Mouse (Mus musculus): ENCODE results near the gene Lrrc8e.
A peak's percentile ranks its signal among the peaks of the same experiment; 100 is the strongest.

Lrrc8e gene

GRCm38 (mm10) chr8:4219617-4220016 lies 7.0 kb upstream of the Lrrc8e start:
- no peak for DNase-seq (ENCODE audit: low spot score)

- DNase-seq (ENCODE audit: low spot score), result no peak
Measured at GRCm38 (mm10) chr8:4222059-4222458, 4.6 kb upstream of the Lrrc8e start.

- peak; percentile 42 for DNase-seq (ENCODE audit: low spot score)
Measured at GRCm38 (mm10) chr8:4226323-4226722, 304 bp upstream of the Lrrc8e start.

GRCm38 (mm10) chr8:4227919-4228318 lies 1.3 kb downstream of the Lrrc8e start:
- no peak for DNase-seq (ENCODE audit: low spot score)

- no peak for DNase-seq (ENCODE audit: low spot score)
Measured at GRCm38 (mm10) chr8:4229784-4230183, 3.2 kb downstream of the Lrrc8e start.

- no peak for DNase-seq (ENCODE audit: low spot score)
Measured at GRCm38 (mm10) chr8:4230612-4231351, 4.2 kb downstream of the Lrrc8e start.

- peak; percentile 51 for DNase-seq (ENCODE audit: low spot score)
Measured at GRCm38 (mm10) chr8:4237814-4238433, 11.3 kb downstream of the Lrrc8e start.

- DNase-seq (ENCODE audit: low spot score), result peak; percentile 100
Measured at GRCm38 (mm10) chr8:4238434-4239192, 12.0 kb downstream of the Lrrc8e start, which contains the start of the genes Map2k7 and Gm49320. TSS of gene Map2k7 (plus strand) at chr8:4238740. TSS of gene Gm49320 (plus strand) at chr8:4238865.

GRCm38 (mm10) chr8:4239193-4239890 lies 12.7 kb downstream of the Lrrc8e start:
- no peak for DNase-seq (ENCODE audit: low spot score)

- no peak for DNase-seq (ENCODE audit: low spot score)
Measured at GRCm38 (mm10) chr8:4245061-4245460, 18.4 kb downstream of the Lrrc8e start.

GRCm38 (mm10) chr8:4245737-4246136 lies 19.1 kb downstream of the Lrrc8e start:
- peak; percentile 59 for DNase-seq (ENCODE audit: low spot score)

GRCm38 (mm10) chr8:4247241-4247640 lies 20.6 kb downstream of the Lrrc8e start:
- no peak for DNase-seq (ENCODE audit: low spot score)

- DNase-seq (ENCODE audit: low spot score), result peak; percentile 64
Measured at GRCm38 (mm10) chr8:4247951-4248540, 21.4 kb downstream of the Lrrc8e start, which contains the start of gene Tgfbr3l. TSS of gene Tgfbr3l (plus strand) at chr8:4248214.

GRCm38 (mm10) chr8:4249213-4249612 lies 22.6 kb downstream of the Lrrc8e start:
- DNase-seq (ENCODE audit: low spot score), result peak; percentile 79

GRCm38 (mm10) chr8:4250306-4250970 lies 23.8 kb downstream of the Lrrc8e start:
- peak; percentile 94 for DNase-seq (ENCODE audit: low spot score)

GRCm38 (mm10) chr8:4252116-4252760 lies 25.6 kb downstream of the Lrrc8e start:
- DNase-seq (ENCODE audit: low spot score), result peak; percentile 36

GRCm38 (mm10) chr8:4252934-4253841 lies 26.6 kb downstream of the Lrrc8e start, which contains the start of gene Snapc2:
TSS of gene Snapc2 (plus strand) at chr8:4253080.
- peak; percentile 99 for DNase-seq (ENCODE audit: low spot score)

- peak; percentile 76 for DNase-seq (ENCODE audit: low spot score)
Measured at GRCm38 (mm10) chr8:4254001-4254400, 27.4 kb downstream of the Lrrc8e start.

GRCm38 (mm10) chr8:4255471-4255870 lies 28.8 kb downstream of the Lrrc8e start:
- DNase-seq (ENCODE audit: low spot score), result peak; percentile 37
